Mouse (Mus musculus): ENCODE data around the gene Lmln.

GRCm38 (mm10) chr16:33123373-33123772 is 61.1 kb downstream of the Lmln start:
- no peak for TF ChIP-seq POLR2AphosphoS2 (IDR thresholded peaks at IDR 0.05; ENCODE audit: insufficient read length, low read depth)
- no peak for TF ChIP-seq POLR2A (IDR thresholded peaks at IDR 0.05; ENCODE audit: insufficient read length, low read depth)
- TF ChIP-seq SRF (IDR thresholded peaks at IDR 0.05; ENCODE audit: control insufficient read depth, insufficient read length, low read depth), result no peak
- TF ChIP-seq MAX (IDR thresholded peaks at IDR 0.05; ENCODE audit: low read depth), result no peak
- no peak for TF ChIP-seq TCF12 (IDR thresholded peaks at IDR 0.05; ENCODE audit: insufficient read depth, poor library complexity, severe bottlenecking)

Measured in myocyte (in vitro differentiated cells).